Mouse (Mus musculus) liver, adult 2 months (tissue): Measurements from ENCODE around the gene Zfp566. TPM values are rescaled to one million over a fixed set of nuclear protein-coding genes. Genes with fewer than 3 reads are reported as not detected.

ENCODE experiments used
- DNase-seq: peaks from one replicate; pipeline ENCODE4 v3.0.0-alpha.2; 2011; ENCODE audit warnings: low read depth, low spot score; ENCODE audit errors: extremely low read depth
- H3K27ac ChIP-seq: fragments of 200-500 bp; replicated peaks from 2 replicates; pipeline ENCODE4 v1.5.1; 2012; ENCODE audit warnings: low read depth, mild to moderate bottlenecking, control low read depth, inconsistent platforms, low read length; ENCODE audit not compliant: insufficient read depth
- H3K27me3 ChIP-seq: fragments of 200-500 bp; 2 replicates; pipeline ENCODE4 v1.6.1; 2012; ENCODE audit warnings: mild to moderate bottlenecking, moderate library complexity, low read length, inconsistent platforms; ENCODE audit not compliant: control insufficient read depth, insufficient read depth
- H3K36me3 ChIP-seq: fragments of 200-500 bp; 2 replicates; pipeline ENCODE4 v1.6.1; 2012; ENCODE audit warnings: low read length, inconsistent platforms; ENCODE audit not compliant: control insufficient read depth, insufficient read depth
- H3K4me1 ChIP-seq: fragments of 200-500 bp; 2 replicates; pipeline ENCODE4 v1.6.1; 2011; ENCODE audit warnings: low read length; ENCODE audit not compliant: control insufficient read depth, insufficient read depth
- H3K4me3 ChIP-seq: fragments of 200-500 bp; 2 replicates; pipeline ENCODE4 v1.5.1; 2011; ENCODE audit warnings: low read depth, mild to moderate bottlenecking, control low read depth, low read length, moderate library complexity; ENCODE audit not compliant: insufficient read depth
- H3K79me2 ChIP-seq: fragments of 200-500 bp; 2 replicates; pipeline ENCODE4 v1.6.1; 2012; ENCODE audit warnings: inconsistent platforms, mild to moderate bottlenecking, low read length, moderate library complexity; ENCODE audit not compliant: control insufficient read depth, insufficient read depth
- H3K9ac ChIP-seq: fragments of 200-500 bp; 2 replicates; pipeline ENCODE4 v1.6.1; 2012; ENCODE audit warnings: low read depth, mild to moderate bottlenecking, control low read depth, inconsistent platforms, low read length
- CTCF ChIP-seq: fragments of 200-500 bp; IDR thresholded peaks from 2 replicates; pipeline ENCODE4 v1.5.1; 2011; ENCODE audit warnings: low read depth, low read length, control low read depth
- POLR2A ChIP-seq: fragments of 200-500 bp; IDR thresholded peaks from 2 replicates; pipeline ENCODE4 v1.6.1; 2011; ENCODE audit warnings: low read length, control low read depth; ENCODE audit not compliant: insufficient read depth; ENCODE audit errors: extremely low read depth
- WGBS: fragments of 180-500 bp; shearing (Covaris S2); methylation state at CpG from one replicate; pipeline ENCODE4 v1.1.7; 2018; 5-methylcytosine and 5-hydroxymethylcytosine counted together
- polyA plus RNA-seq: library from polyadenylated mRNA; depleted of rRNA; stranded (reverse); fragments of >200 nt; gene quantifications from 2 replicates; pipeline ENCODE4 v1.2.3, GENCODE M21; 2012; rRNA removed
- total RNA-seq: library from RNA; depleted of rRNA; stranded (reverse); fragments of >200 nt; gene quantifications from 2 replicates; pipeline ENCODE4 v1.2.3, GENCODE M21; 2014; rRNA removed

Gene Zfp566
- total and polyA plus RNA-seq, 2 experiments = 0.37 to 0.56 TPM

- no peak for DNase-seq
- Histone ChIP-seq H3K9ac (no peak overlapping the region), H3K27ac (no peak overlapping the region), H3K36me3 (peaks cover 9% of the 10 kb centered on the region; the same call in 1 of the 2 replicates), H3K4me3 (no peak overlapping the region), H3K79me2 (no peaks in the 10 kb centered on the region), H3K4me1 (no peaks in the 10 kb centered on the region), H3K27me3 (no peaks in the 10 kb centered on the region)
- TF ChIP-seq CTCF (no peak), POLR2A (no peak)
- WGBS = 97% methylated on average over 3 of the region's 3 CpGs
Observed at GRCm38 (mm10) chr7:30028572-30028971, 61.8 kb downstream of the Zfp566 start.

Other genes with a start within 250 kb of the Zfp566 start
- 0.54 and 0.65 TPM in 2 replicates for gene Zfp940, start 236.9 kb downstream of the Zfp566 start, total RNA-seq
- 0.09 and 0.12 TPM in 2 replicates for gene Zfp940, start 236.9 kb downstream of the Zfp566 start, polyA plus RNA-seq
- 2.8 and 3.7 TPM in 2 replicates for gene Zfp420, start 230.5 kb downstream of the Zfp566 start, total RNA-seq
- 0.34 and 0.50 TPM in 2 replicates for gene Zfp420, start 230.5 kb downstream of the Zfp566 start, polyA plus RNA-seq
- 3.6 and 4.6 TPM in 2 replicates for gene Zfp27, start 184.0 kb downstream of the Zfp566 start, total RNA-seq
- gene Zfp27, start 184.0 kb downstream of the Zfp566 start, polyA plus RNA-seq = 1.1 and 1.3 TPM in 2 replicates
- 2.4 and 3.2 TPM in 2 replicates for gene Zfp383, start 182.3 kb downstream of the Zfp566 start, total RNA-seq
- gene Zfp383, start 182.3 kb downstream of the Zfp566 start, polyA plus RNA-seq = 0.36 and 0.51 TPM in 2 replicates
- 2.4 and 2.6 TPM in 2 replicates for gene Zfp74, start 136.4 kb downstream of the Zfp566 start, total RNA-seq
- 2.3 and 2.7 TPM in 2 replicates for gene Zfp74, start 136.4 kb downstream of the Zfp566 start, polyA plus RNA-seq
- gene Zfp568, start 106.6 kb downstream of the Zfp566 start, total RNA-seq = 8.7 and 8.8 TPM in 2 replicates
- gene Zfp568, start 106.6 kb downstream of the Zfp566 start, polyA plus RNA-seq = 4.3 and 4.9 TPM in 2 replicates
- gene Zfp14, start 39.1 kb downstream of the Zfp566 start, total RNA-seq = 1.1 TPM in 2 replicates
- 0.49 and 0.65 TPM in 2 replicates for gene Zfp14, start 39.1 kb downstream of the Zfp566 start, polyA plus RNA-seq
- 0.40 and 0.46 TPM in 2 replicates for gene Zfp82, start 17.6 kb downstream of the Zfp566 start, total RNA-seq
- 0.04 and 0.14 TPM in 2 replicates for gene Zfp82, start 17.6 kb downstream of the Zfp566 start, polyA plus RNA-seq
- 0.13 TPM in 1 of 2 replicates, not detected in the other for gene Gm26920, start 117 bp downstream of the Zfp566 start, total RNA-seq
- not detected in 2 replicates for gene Gm26920, start 117 bp downstream of the Zfp566 start, polyA plus RNA-seq
- gene Zfp260, start 4.2 kb upstream of the Zfp566 start, total RNA-seq = 19.0 and 19.6 TPM in 2 replicates
- 8.3 and 11.1 TPM in 2 replicates for gene Zfp260, start 4.2 kb upstream of the Zfp566 start, polyA plus RNA-seq
- gene Zfp382, start 31.4 kb upstream of the Zfp566 start, total RNA-seq = 0.54 and 0.74 TPM in 2 replicates
- gene Zfp382, start 31.4 kb upstream of the Zfp566 start, polyA plus RNA-seq = 0.07 TPM in 1 of 2 replicates, not detected in the other
- gene Zfp146, start 79.2 kb upstream of the Zfp566 start, total RNA-seq = 16.3 and 20.8 TPM in 2 replicates
- 5.1 and 6.9 TPM in 2 replicates for gene Zfp146, start 79.2 kb upstream of the Zfp566 start, polyA plus RNA-seq
- gene Cox7a1, start 93.6 kb upstream of the Zfp566 start, total RNA-seq = 6.1 and 9.7 TPM in 2 replicates
- 2.0 and 2.8 TPM in 2 replicates for gene Cox7a1, start 93.6 kb upstream of the Zfp566 start, polyA plus RNA-seq
- gene Capns1, start 108.3 kb upstream of the Zfp566 start, total RNA-seq = 65.5 and 73.6 TPM in 2 replicates
- 235 and 253 TPM in 2 replicates for gene Capns1, start 108.3 kb upstream of the Zfp566 start, polyA plus RNA-seq
- gene Polr2i, start 141.4 kb upstream of the Zfp566 start, total RNA-seq = 57.1 and 68.6 TPM in 2 replicates
- 99.9 and 109 TPM in 2 replicates for gene Polr2i, start 141.4 kb upstream of the Zfp566 start, polyA plus RNA-seq
- 32.3 and 32.5 TPM in 2 replicates for gene Tbcb, start 141.7 kb upstream of the Zfp566 start, total RNA-seq
- gene Tbcb, start 141.7 kb upstream of the Zfp566 start, polyA plus RNA-seq = 21.5 and 22.1 TPM in 2 replicates
- not detected in 2 replicates for gene Ovol3, start 145.2 kb upstream of the Zfp566 start, total RNA-seq
- gene Ovol3, start 145.2 kb upstream of the Zfp566 start, polyA plus RNA-seq = 0.94 and 1.0 TPM in 2 replicates
- gene Thap8, start 189.6 kb upstream of the Zfp566 start, total RNA-seq = not detected in 2 replicates
- gene Thap8, start 189.6 kb upstream of the Zfp566 start, polyA plus RNA-seq = not detected in 2 replicates
- gene Wdr62, start 189.9 kb upstream of the Zfp566 start, total RNA-seq = 0.55 and 0.81 TPM in 2 replicates
- 4.8 and 5.9 TPM in 2 replicates for gene Wdr62, start 189.9 kb upstream of the Zfp566 start, polyA plus RNA-seq
- gene Clip3, start 201.2 kb upstream of the Zfp566 start, total RNA-seq = 0.18 and 0.54 TPM in 2 replicates
- gene Clip3, start 201.2 kb upstream of the Zfp566 start, polyA plus RNA-seq = 0.24 and 0.80 TPM in 2 replicates
- 15.0 and 16.8 TPM in 2 replicates for gene Alkbh6, start 218.2 kb upstream of the Zfp566 start, total RNA-seq
- gene Alkbh6, start 218.2 kb upstream of the Zfp566 start, polyA plus RNA-seq = 38.7 and 51.4 TPM in 2 replicates
- gene Syne4, start 224.3 kb upstream of the Zfp566 start, total RNA-seq = 1.7 and 3.5 TPM in 2 replicates
- gene Syne4, start 224.3 kb upstream of the Zfp566 start, polyA plus RNA-seq = 2.2 and 4.9 TPM in 2 replicates
- 0.18 and 0.34 TPM in 2 replicates for gene E130208F15Rik, start 231.2 kb upstream of the Zfp566 start, total RNA-seq
- 0.06 and 0.39 TPM in 2 replicates for gene E130208F15Rik, start 231.2 kb upstream of the Zfp566 start, polyA plus RNA-seq
- gene Sdhaf1, start 233.4 kb upstream of the Zfp566 start, total RNA-seq = 4.0 and 4.4 TPM in 2 replicates
- 15.8 and 16.2 TPM in 2 replicates for gene Sdhaf1, start 233.4 kb upstream of the Zfp566 start, polyA plus RNA-seq